Mouse (Mus musculus): ENCODE results near the gene Gm34653. TPM values are rescaled to one million over a fixed set of nuclear protein-coding genes. Genes with fewer than 3 reads are reported as not detected.

Gene Gm34653
- total and polyA plus RNA-seq, 2 experiments from 2014 or later, result 0.09 to 0.16 TPM

- peak within 1 kb of the TSS; percentile 31 for H3K4me2 ChIP-seq (ENCODE audit: low read depth, low read length)
- H3K9ac ChIP-seq (replicated peaks; ENCODE audit: low read length), result no peak within 1 kb of the TSS
- WGBS, result 21% methylated on average over 8 of the region's 8 CpGs
- ATAC-seq (no peak), DNase-seq (ENCODE audit: low spot score) (no peak)
- no peak for TF ChIP-seq CTCF (IDR thresholded peaks at IDR 0.05; ENCODE audit: low read depth)
- no peaks in the 10 kb centered on the region for H3K9me3 ChIP-seq (ENCODE audit: low read length)
- H3K27ac ChIP-seq, result no peak within 1 kb of the TSS
- H3K4me1 ChIP-seq (ENCODE audit: insufficient read depth, low read length), result no peaks in the 10 kb centered on the region
- no peaks in the 10 kb centered on the region for H3K36me3 ChIP-seq (ENCODE audit: insufficient read depth, low read length)
- H3K27me3 ChIP-seq (ENCODE audit: insufficient read depth, low read length), result no peaks in the 10 kb centered on the region
- H3K4me3 ChIP-seq (ENCODE audit: low read length), result no peak within 1 kb of the TSS
These were observed 42.1 kb downstream of the Gm34653 start, which contains the start of gene Psmd5 for GRCm38 (mm10) chr2:34874816-34875345. Gene Psmd5, minus strand, starts transcription at chr2:34874968.

- Histone ChIP-seq H3K9me3 (ENCODE audit: low read length) (no peaks in the 10 kb centered on the region), H3K9ac (replicated peaks; ENCODE audit: low read length) (no peak overlapping the region), H3K27ac (no peak overlapping the region), H3K27me3 (ENCODE audit: insufficient read depth, low read length) (no peaks in the 10 kb centered on the region), H3K4me3 (ENCODE audit: low read length) (no peak overlapping the region), H3K4me2 (ENCODE audit: low read depth, low read length) (no peak overlapping the region), H3K36me3 (ENCODE audit: insufficient read depth, low read length) (no peaks in the 10 kb centered on the region), H3K4me1 (ENCODE audit: insufficient read depth, low read length) (no peaks in the 10 kb centered on the region)
- DNase-seq (ENCODE audit: low spot score) (no peak), ATAC-seq (no peak)
- WGBS, result 89% methylated on average over 10 of the region's 10 CpGs
- no peak for TF ChIP-seq CTCF (IDR thresholded peaks at IDR 0.05; ENCODE audit: low read depth)
These were observed 47.2 kb downstream of the Gm34653 start for GRCm38 (mm10) chr2:34880054-34880453.

- no peaks in the 10 kb centered on the region for H3K9me3 ChIP-seq (ENCODE audit: low read length)
- no peak overlapping the region for H3K4me3 ChIP-seq (ENCODE audit: low read length)
- no peak overlapping the region for H3K27ac ChIP-seq
- no peak overlapping the region for H3K9ac ChIP-seq (replicated peaks; ENCODE audit: low read length)
- H3K4me1 ChIP-seq (ENCODE audit: insufficient read depth, low read length), result no peaks in the 10 kb centered on the region
- DNase-seq (ENCODE audit: low spot score), result no peak
- WGBS, result 92% methylated on average over 2 of the region's 2 CpGs
- no peak for TF ChIP-seq CTCF (IDR thresholded peaks at IDR 0.05; ENCODE audit: low read depth)
- ATAC-seq, result no peak
- no peaks in the 10 kb centered on the region for H3K36me3 ChIP-seq (ENCODE audit: insufficient read depth, low read length)
- no peak overlapping the region for H3K4me2 ChIP-seq (ENCODE audit: low read depth, low read length)
- no peaks in the 10 kb centered on the region for H3K27me3 ChIP-seq (ENCODE audit: insufficient read depth, low read length)
These were observed 50.0 kb downstream of the Gm34653 start for GRCm38 (mm10) chr2:34882757-34883156.

- Histone ChIP-seq H3K9ac (replicated peaks; ENCODE audit: low read length) (no peak overlapping the region), H3K36me3 (ENCODE audit: insufficient read depth, low read length) (no peaks in the 10 kb centered on the region), H3K4me2 (ENCODE audit: low read depth, low read length) (no peak overlapping the region), H3K27ac (no peak overlapping the region), H3K9me3 (ENCODE audit: low read length) (no peaks in the 10 kb centered on the region), H3K27me3 (ENCODE audit: insufficient read depth, low read length) (no peaks in the 10 kb centered on the region), H3K4me1 (ENCODE audit: insufficient read depth, low read length) (no peaks in the 10 kb centered on the region), H3K4me3 (ENCODE audit: low read length) (no peak overlapping the region)
- TF ChIP-seq CTCF (IDR thresholded peaks at IDR 0.05; ENCODE audit: low read depth), result no peak
- WGBS, result 68% methylated on average over 5 of the region's 5 CpGs
- ATAC-seq (no peak), DNase-seq (ENCODE audit: low spot score) (no peak)
These were observed 50.4 kb downstream of the Gm34653 start for GRCm38 (mm10) chr2:34883190-34883589.

GRCm38 (mm10) chr2:34884186-34884585 lies 51.4 kb downstream of the Gm34653 start:
- no peaks in the 10 kb centered on the region for H3K27me3 ChIP-seq (ENCODE audit: insufficient read depth, low read length)
- no peak overlapping the region for H3K4me2 ChIP-seq (ENCODE audit: low read depth, low read length)
- 82% methylated on average over 2 of the region's 2 CpGs for WGBS
- no peaks in the 10 kb centered on the region for H3K9me3 ChIP-seq (ENCODE audit: low read length)
- no peak overlapping the region for H3K4me3 ChIP-seq (ENCODE audit: low read length)
- no peak overlapping the region for H3K27ac ChIP-seq
- TF ChIP-seq CTCF (IDR thresholded peaks at IDR 0.05; ENCODE audit: low read depth), result no peak
- H3K9ac ChIP-seq (replicated peaks; ENCODE audit: low read length), result no peak overlapping the region
- no peak for DNase-seq (ENCODE audit: low spot score)
- no peaks in the 10 kb centered on the region for H3K36me3 ChIP-seq (ENCODE audit: insufficient read depth, low read length)
- ATAC-seq, result no peak
- H3K4me1 ChIP-seq (ENCODE audit: insufficient read depth, low read length), result no peaks in the 10 kb centered on the region

Other genes with a start within 250 kb of the Gm34653 start
- gene Gapvd1, start 77.8 kb upstream of the Gm34653 start, total RNA-seq (2014; rRNA removed), result 71.2 and 74.0 TPM in 2 replicates
- 79.8 and 80.8 TPM in 2 replicates for gene Gapvd1, start 77.8 kb upstream of the Gm34653 start, polyA plus RNA-seq (2015; fragmentation: Nextera tagmentation; extraction: Ambion mirVana)
- 148 and 186 TPM in 2 replicates for gene Hspa5, start 61.0 kb upstream of the Gm34653 start, total RNA-seq (2014; rRNA removed)
- 321 and 322 TPM in 2 replicates for gene Hspa5, start 61.0 kb upstream of the Gm34653 start, polyA plus RNA-seq (2015; fragmentation: Nextera tagmentation; extraction: Ambion mirVana)
- gene Rabepk, start 33.1 kb upstream of the Gm34653 start, total RNA-seq (2014; rRNA removed), result 15.8 and 19.0 TPM in 2 replicates
- gene Rabepk, start 33.1 kb upstream of the Gm34653 start, polyA plus RNA-seq (2015; fragmentation: Nextera tagmentation; extraction: Ambion mirVana), result 28.2 and 28.8 TPM in 2 replicates
- gene Fbxw2, start 6.7 kb upstream of the Gm34653 start, total RNA-seq (2014; rRNA removed), result 94.9 and 112 TPM in 2 replicates
- gene Fbxw2, start 6.7 kb upstream of the Gm34653 start, polyA plus RNA-seq (2015; fragmentation: Nextera tagmentation; extraction: Ambion mirVana), result 111 and 118 TPM in 2 replicates
- 0.26 and 0.65 TPM in 2 replicates for gene Cutal, start 41.4 kb downstream of the Gm34653 start, total RNA-seq (2014; rRNA removed)
- 0.20 and 0.37 TPM in 2 replicates for gene Cutal, start 41.4 kb downstream of the Gm34653 start, polyA plus RNA-seq (2015; fragmentation: Nextera tagmentation; extraction: Ambion mirVana)
- 37.6 and 39.4 TPM in 2 replicates for gene Psmd5, start 42.0 kb downstream of the Gm34653 start, total RNA-seq (2014; rRNA removed)
- gene Psmd5, start 42.0 kb downstream of the Gm34653 start, polyA plus RNA-seq (2015; fragmentation: Nextera tagmentation; extraction: Ambion mirVana), result 74.6 and 80.0 TPM in 2 replicates
- gene Phf19, start 81.0 kb downstream of the Gm34653 start, total RNA-seq (2014; rRNA removed), result 1.7 and 2.5 TPM in 2 replicates
- gene Phf19, start 81.0 kb downstream of the Gm34653 start, polyA plus RNA-seq (2015; fragmentation: Nextera tagmentation; extraction: Ambion mirVana), result 1.3 and 3.1 TPM in 2 replicates
- 1.0 and 2.6 TPM in 2 replicates for gene Traf1, start 128.8 kb downstream of the Gm34653 start, total RNA-seq (2014; rRNA removed)
- gene Traf1, start 128.8 kb downstream of the Gm34653 start, polyA plus RNA-seq (2015; fragmentation: Nextera tagmentation; extraction: Ambion mirVana), result 3.4 and 3.9 TPM in 2 replicates
- gene Hc, start 228.4 kb downstream of the Gm34653 start, total RNA-seq (2014; rRNA removed), result 0.10 and 1.3 TPM in 2 replicates
- 0.63 and 0.69 TPM in 2 replicates for gene Hc, start 228.4 kb downstream of the Gm34653 start, polyA plus RNA-seq (2015; fragmentation: Nextera tagmentation; extraction: Ambion mirVana)

Data from hindbrain, postnatal 0 days (tissue).